Mouse (Mus musculus): ENCODE results near the gene Grin2d. TPM values are rescaled to one million over a fixed set of nuclear protein-coding genes. Genes with fewer than 3 reads are reported as not detected.
A peak's percentile ranks its signal among the peaks of the same experiment; 100 is the strongest.

The Grin2d gene
- polyA plus RNA-seq, 1 experiment from 2014 or later = 0.33 TPM

DNA sequence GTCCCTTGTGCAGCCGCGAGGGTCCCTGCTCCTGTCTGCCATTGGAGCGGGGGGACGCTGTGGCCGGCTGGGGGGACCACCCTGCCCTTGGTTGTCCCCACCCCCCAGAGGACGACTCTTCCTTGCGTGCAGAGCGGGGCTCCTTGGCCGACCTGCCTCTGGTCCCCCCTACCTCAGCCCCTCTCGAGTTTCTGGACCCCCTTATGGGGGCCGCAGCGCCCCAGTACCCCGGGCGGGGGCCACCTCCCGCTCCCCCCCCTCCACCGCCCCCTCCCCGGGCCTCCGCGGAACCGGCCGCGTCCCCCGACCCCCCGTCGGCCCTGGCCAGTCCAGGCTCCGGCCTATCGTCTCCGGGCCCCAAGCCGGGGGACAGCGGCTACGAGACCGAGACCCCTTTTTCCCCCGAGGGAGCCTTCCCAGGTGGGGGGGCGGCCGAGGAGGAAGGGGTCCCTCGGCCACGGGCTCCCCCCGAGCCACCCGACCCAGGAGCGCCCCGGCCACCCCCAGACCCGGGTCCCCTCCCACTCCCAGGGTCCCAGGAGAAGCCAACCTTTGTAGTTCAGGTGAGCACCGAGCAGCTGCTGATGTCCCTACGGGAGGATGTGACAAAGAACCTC is 84.1 kb downstream of the Grin2d start:
- Histone ChIP-seq H3K4me1 (replicated peaks) (peaks cover 27% of the 10 kb centered on the region), H3K36me3 (peaks cover 90% of the 10 kb centered on the region), H3K27me3 (ENCODE audit: insufficient read depth, poor library complexity, severe bottlenecking) (peaks cover 63% of the 10 kb centered on the region), H3K9me3 (no peaks in the 10 kb centered on the region), H3K4me3 (no peak overlapping the region), H3K27ac (no peak overlapping the region)
- 81% methylated on average over 44 of the region's 44 CpGs for WGBS
- DNase-seq (ENCODE audit: low spot score) = no peak

DNA sequence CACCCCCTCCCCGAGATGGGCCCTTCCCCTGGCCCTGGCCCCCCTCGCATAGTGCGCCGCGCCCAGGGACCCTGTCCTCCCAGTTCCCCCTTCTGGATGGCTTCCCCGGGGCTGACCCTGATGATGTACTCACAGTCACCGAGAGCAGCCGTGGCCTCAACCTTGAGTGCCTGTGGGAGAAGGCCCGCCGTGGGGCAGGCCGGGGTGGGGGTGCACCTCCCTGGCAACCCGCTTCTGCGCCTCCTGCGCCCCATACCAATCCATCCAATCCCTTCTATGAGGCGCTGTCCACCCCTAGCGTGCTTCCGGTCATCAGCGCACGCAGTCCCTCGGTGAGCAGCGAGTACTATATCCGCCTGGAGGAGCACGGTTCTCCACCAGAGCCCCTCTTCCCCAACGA is 84.9 kb downstream of the Grin2d start:
- Histone ChIP-seq H3K9me3 (no peaks in the 10 kb centered on the region), H3K27me3 (ENCODE audit: insufficient read depth, poor library complexity, severe bottlenecking) (peaks cover 55% of the 10 kb centered on the region), H3K27ac (no peak overlapping the region), H3K4me3 (no peak overlapping the region), H3K4me1 (replicated peaks) (peaks cover 19% of the 10 kb centered on the region), H3K36me3 (peaks cover 95% of the 10 kb centered on the region)
- no peak for DNase-seq (ENCODE audit: low spot score)
- WGBS = 80% methylated on average over 24 of the region's 24 CpGs

DNA sequence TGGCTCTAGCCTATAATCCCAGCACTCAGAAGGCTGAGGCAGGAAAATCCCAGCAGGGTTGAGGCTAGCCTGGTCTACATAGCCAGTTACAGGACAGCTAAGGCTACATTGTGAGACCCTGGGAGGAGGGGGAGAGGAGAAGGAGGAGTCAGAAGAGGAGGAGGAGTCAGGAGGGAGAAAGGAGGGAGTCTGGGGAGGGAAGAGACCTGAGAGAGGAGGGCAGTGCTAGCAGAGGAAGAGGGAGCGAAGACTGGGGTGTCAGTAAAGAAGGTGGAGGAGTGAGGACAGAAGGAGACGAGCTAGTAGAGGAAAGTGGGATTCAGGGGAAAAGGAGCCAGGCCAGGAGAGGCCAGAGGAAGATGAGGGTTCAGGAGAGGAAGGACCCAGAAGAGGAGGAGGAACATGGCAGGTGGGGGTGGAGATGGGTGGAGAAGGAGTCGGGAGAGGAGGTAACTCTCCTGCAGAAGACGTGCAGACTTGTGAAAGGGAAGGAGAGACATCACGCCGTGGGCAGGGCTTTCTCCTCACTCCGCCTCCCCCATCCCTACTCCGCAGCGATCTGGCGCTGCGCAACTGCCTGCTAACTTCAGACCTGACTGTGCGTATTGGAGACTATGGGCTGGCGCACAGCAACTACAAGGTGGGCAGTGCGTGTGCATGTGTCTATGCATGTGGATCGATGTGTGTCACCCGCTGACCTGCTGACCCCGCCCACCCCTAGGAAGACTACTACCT is 86.3 kb downstream of the Grin2d start:
- Histone ChIP-seq H3K4me3 (no peak overlapping the region), H3K27ac (no peak overlapping the region), H3K27me3 (ENCODE audit: insufficient read depth, poor library complexity, severe bottlenecking) (peaks cover 46% of the 10 kb centered on the region), H3K9me3 (no peaks in the 10 kb centered on the region), H3K4me1 (replicated peaks) (peaks cover 17% of the 10 kb centered on the region), H3K36me3 (peaks cover 99% of the 10 kb centered on the region)
- no peak for DNase-seq (ENCODE audit: low spot score)
- 78% methylated on average over 17 of the region's 17 CpGs for WGBS

DNA sequence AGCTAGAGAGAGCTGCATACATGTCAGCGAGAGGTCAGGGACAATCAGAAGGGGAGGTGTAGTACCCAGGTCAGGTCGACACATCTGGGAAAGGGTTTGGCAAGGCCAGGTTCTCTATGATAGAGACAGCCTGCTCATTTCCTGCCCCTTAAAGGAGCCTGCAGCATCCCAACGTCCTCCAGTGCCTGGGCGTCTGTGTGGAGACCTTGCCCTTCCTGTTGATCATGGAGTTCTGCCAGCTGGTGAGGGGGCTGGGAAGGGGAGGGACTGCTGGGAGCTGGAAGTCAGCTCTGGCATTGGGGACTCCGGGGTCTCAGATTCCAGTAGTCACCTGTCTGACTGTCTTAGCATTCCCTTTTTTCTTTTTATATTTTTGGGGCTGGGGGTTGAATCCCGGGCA is 87.5 kb downstream of the Grin2d start:
- H3K27me3 ChIP-seq (ENCODE audit: insufficient read depth, poor library complexity, severe bottlenecking) = peaks cover 40% of the 10 kb centered on the region
- DNase-seq (ENCODE audit: low spot score) = no peak
- H3K9me3 ChIP-seq = no peaks in the 10 kb centered on the region
- WGBS = 80% methylated on average over 6 of the region's 6 CpGs
- H3K4me1 ChIP-seq (replicated peaks) = peaks cover 27% of the 10 kb centered on the region
- no peak overlapping the region for H3K27ac ChIP-seq
- peaks cover 87% of the 10 kb centered on the region for H3K36me3 ChIP-seq
- H3K4me3 ChIP-seq = no peak overlapping the region

DNA sequence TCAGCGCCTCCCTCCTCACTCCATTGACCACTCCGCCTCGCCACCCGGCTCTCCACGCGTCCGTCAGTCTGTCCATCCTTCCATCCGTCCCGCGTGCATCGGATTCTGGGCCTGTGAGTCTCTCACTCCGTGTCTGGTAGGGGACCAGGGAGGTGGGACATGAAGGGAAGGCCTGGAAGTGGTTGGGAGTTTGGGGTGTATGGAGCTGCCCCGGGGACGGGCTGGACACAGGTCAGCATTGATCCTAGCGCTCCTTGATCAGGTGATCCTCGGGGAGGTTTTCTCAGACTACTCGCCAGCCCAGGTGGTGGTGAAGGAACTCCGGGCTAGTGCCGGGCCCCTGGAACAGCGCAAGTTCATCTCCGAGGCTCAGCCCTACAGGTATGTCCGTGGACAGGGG is 90.5 kb downstream of the Grin2d start:
- Histone ChIP-seq H3K4me3 (peak overlapping the region; percentile 80), H3K4me1 (replicated peaks) (peaks cover 50% of the 10 kb centered on the region), H3K27ac (0 out of 2 replicates have a peak overlapping the region, but pooled peaks have one; percentile 89), H3K9me3 (no peaks in the 10 kb centered on the region), H3K36me3 (peaks cover 56% of the 10 kb centered on the region), H3K27me3 (ENCODE audit: insufficient read depth, poor library complexity, severe bottlenecking) (peaks cover 21% of the 10 kb centered on the region; the same call in 1 of the 2 replicates)
- DNase-seq (ENCODE audit: low spot score) = no peak
- 87% methylated on average over 22 of the region's 22 CpGs for WGBS

DNA sequence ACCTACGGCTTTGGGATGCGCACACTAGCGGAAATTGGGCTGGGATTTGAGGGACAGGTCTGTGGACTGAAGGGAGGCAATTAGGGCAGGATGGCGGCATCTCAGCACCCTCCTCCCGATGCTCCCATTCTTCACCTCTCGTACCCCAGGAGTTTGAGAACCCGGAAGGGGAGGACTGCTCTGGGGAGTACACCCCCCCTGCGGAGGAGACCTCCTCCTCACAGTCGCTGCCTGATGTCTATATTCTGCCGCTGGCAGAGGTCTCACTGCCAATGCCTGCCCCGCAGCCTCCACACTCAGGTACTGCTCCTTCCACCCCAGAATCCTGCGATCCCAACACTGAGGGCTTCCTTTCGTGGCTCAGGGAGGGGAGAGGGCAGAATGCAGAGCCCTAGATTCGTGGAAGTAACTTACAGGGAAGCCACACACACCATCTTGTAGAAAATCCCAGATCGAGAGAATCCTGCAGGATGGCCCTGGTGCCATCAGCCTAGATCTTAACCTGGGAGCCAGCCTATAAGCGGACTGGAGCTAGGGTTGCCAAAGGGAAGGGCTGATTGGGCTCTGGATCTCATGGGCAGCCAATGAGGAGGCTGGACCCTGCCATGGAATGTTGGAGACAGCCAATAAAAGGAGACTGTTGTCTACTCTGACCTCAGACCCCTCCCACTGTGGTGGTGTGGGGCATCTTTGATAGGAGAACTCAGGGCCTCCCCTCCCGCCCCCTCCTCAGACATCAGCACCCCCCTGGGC is 91.3 kb downstream of the Grin2d start:
- Histone ChIP-seq H3K4me3 (peak overlapping the region; percentile 80), H3K9me3 (no peaks in the 10 kb centered on the region), H3K4me1 (replicated peaks) (peaks cover 50% of the 10 kb centered on the region), H3K27me3 (ENCODE audit: insufficient read depth, poor library complexity, severe bottlenecking) (peaks cover 24% of the 10 kb centered on the region), H3K36me3 (peaks cover 48% of the 10 kb centered on the region), H3K27ac (peak overlapping the region; percentile 89)
- DNase-seq (ENCODE audit: low spot score) = peak; percentile 71
- WGBS = 7% methylated on average over 17 of the region's 17 CpGs

DNA sequence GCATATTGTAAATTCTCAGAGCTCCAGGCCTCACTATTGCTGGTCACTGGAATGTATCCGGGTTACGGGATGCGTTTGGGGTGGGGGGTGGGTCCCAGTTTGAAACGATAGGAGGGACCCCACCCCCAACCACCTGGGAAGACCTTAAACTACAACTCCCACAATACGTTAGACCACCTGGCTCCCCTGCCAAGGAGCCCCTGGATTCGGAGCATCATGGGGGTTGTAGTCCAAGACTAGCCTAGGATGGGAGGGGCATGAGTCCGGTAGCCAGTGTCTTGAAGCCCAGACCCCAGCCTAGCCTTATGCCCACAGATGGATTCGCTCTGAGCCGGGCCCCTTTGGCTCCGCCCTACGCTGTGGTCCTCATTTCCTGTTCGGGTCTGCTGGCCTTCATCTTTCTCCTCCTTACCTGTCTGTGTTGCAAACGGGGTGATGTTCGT is 92.0 kb downstream of the Grin2d start:
- Histone ChIP-seq H3K27ac (peak overlapping the region; percentile 89), H3K27me3 (ENCODE audit: insufficient read depth, poor library complexity, severe bottlenecking) (peaks cover 24% of the 10 kb centered on the region), H3K9me3 (no peaks in the 10 kb centered on the region), H3K4me1 (replicated peaks) (peaks cover 50% of the 10 kb centered on the region), H3K4me3 (peak overlapping the region; percentile 80), H3K36me3 (peaks cover 41% of the 10 kb centered on the region)
- peak; percentile 78 for DNase-seq (ENCODE audit: low spot score)
- under 1% methylated on average over 14 of the region's 14 CpGs for WGBS

DNA sequence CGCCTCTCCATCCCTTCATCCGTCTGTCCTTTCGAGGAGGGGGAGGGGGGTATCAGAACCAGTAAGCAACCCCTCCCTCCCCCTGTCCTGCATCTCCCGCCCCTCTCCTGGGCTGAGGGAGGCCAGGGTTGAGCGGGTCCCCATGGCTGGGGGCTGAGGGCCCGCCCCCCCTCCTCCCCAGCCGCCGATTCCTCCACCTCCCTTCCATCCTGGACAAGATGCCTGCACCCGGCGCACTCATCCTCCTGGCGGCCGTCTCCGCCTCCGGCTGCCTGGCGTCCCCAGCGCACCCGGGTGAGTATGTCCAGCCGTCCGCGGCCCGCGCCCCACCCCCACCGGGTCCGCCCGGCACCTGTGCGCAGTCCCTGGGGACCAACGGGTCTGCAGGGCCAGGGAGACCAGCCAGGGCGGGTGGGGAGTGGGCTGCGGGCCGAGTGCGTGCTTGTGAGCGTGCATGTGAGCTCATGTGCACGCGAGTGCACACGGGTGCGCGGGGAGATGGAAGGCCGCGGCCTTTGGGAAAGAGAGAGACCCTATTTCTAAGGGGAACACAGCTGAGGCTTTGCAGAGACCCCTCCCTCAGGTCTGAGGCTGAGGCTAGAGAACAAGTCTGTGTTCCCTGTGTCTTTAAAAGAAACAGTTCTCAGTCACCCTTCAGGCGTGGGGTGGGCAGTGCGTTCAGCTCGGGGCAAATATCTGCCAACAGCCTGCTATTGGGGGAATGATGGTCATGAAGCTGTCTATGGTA is 92.6 kb downstream of the Grin2d start:
- no peak for DNase-seq (ENCODE audit: low spot score)
- Histone ChIP-seq H3K4me3 (peak overlapping the region; percentile 80), H3K9me3 (no peaks in the 10 kb centered on the region), H3K27me3 (ENCODE audit: insufficient read depth, poor library complexity, severe bottlenecking) (peaks cover 24% of the 10 kb centered on the region), H3K4me1 (replicated peaks) (peaks cover 50% of the 10 kb centered on the region), H3K27ac (peak overlapping the region; percentile 89), H3K36me3 (peaks cover 35% of the 10 kb centered on the region)
- WGBS = under 1% methylated on average over 38 of the region's 42 CpGs

DNA sequence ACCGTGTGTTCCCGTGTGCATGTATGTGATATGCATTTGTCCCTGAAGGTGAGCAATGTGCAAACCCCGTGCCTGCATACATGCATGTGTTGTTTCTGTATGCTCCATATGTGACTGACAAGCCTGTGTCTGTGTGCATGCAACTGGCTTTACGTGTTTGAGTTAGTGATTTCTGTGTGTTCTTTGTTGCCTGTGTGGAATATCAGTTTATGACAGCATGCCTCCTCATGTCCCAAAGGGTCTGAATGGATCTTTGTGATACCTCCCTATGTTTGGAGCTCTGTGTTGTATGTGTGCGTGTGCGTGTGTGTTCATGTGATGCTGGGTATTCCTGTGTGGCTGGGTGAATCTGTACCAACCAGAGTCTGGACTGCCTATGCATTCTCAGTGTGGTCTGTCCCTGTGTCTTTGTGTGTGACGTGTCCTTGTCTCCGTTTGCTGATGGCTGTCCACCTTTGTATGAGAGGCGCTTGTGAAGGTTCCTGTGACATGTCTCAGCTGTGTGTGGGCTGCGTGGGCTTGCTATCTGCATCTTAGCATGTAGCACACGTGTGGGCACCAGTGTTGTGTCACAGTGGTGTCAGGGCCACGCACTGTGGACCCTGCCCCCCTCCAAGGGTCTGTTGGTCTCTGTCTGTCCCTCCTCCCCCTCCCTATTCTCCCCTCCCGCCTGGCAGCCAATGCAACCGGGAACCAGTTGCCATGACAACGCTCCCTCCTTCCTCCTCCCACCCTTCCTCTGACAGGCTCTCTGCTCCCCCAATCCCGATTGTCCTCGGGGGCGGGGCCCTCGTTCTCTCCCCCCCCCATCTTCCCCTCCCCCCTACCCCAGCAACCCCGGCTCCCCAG is 93.4 kb downstream of the Grin2d start, which contains the start of gene Sult2b1:
TSS of gene Sult2b1 (minus strand) at position 146 of the 849 bp plus-strand sequence.
- Histone ChIP-seq H3K36me3 (peaks cover 27% of the 10 kb centered on the region), H3K9me3 (no peaks in the 10 kb centered on the region), H3K4me3 (peak within 1 kb of the TSS; percentile 80), H3K27me3 (ENCODE audit: insufficient read depth, poor library complexity, severe bottlenecking) (peaks cover 27% of the 10 kb centered on the region), H3K4me1 (replicated peaks) (peaks cover 51% of the 10 kb centered on the region), H3K27ac (peak within 1 kb of the TSS; percentile 89)
- DNase-seq (ENCODE audit: low spot score) = peak; percentile 91
- 25% methylated on average over 20 of the region's 20 CpGs for WGBS

DNA sequence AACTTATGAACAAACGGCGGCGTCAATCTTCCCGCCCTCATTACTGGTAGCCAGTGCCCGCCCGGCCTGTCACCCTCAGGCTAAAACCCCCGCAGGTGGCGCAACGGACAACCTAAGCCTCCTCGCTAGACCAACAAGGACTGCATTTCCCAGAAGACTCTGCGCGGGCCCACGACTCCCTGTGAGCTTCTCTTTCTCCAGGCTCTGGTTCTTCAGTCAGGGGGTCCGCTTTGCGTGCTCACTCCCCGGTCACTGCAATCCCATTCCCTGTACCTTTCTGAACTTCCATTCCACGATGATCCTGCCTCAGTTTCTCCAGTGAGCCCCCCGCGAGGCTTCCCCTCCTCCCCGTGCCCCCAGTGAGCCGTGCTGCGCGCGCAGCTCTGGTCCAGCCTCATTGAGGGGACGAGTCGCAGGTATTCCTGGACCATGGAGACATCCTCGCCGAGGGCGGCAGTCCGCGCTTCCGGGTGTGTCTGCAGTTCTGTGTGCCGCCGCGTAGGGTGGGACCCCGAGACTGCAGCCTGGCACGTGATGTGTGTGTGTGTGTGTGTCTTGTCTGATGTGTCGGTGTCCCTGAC is 94.6 kb downstream of the Grin2d start, which contains the start of gene Lmtk3:
TSS of gene Lmtk3 (plus strand) at position 228 of the 581 bp plus-strand sequence.
- Histone ChIP-seq H3K4me1 (replicated peaks) (peaks cover 62% of the 10 kb centered on the region), H3K27me3 (ENCODE audit: insufficient read depth, poor library complexity, severe bottlenecking) (peaks cover 36% of the 10 kb centered on the region), H3K9me3 (no peaks in the 10 kb centered on the region), H3K27ac (peak within 1 kb of the TSS; percentile 89), H3K4me3 (peak within 1 kb of the TSS; percentile 80), H3K36me3 (peaks cover 16% of the 10 kb centered on the region)
- under 1% methylated on average over 38 of the region's 38 CpGs for WGBS
- DNase-seq (ENCODE audit: low spot score) = peak; percentile 81

DNA sequence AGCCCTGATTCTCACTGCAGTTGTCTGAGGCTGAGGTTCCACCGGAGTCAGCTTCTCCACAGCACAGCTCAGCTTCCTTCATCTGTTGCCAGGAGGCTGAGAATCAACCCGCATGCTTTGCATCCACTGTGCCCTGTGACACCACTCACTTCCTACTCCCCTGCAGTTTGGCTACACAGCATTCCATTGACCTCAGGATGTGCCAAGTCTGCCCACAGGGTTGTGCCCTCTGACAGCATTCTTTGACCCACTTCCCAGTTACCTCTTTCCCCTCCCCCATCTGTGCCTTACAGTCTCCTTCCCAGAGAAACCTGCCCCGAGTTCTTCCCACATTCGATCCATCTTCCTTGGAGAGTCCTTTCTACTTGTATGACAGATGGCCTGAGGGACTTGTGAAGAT is 95.9 kb downstream of the Grin2d start:
- WGBS = 75% methylated on average over 4 of the region's 4 CpGs
- peaks cover 54% of the 10 kb centered on the region for H3K4me1 ChIP-seq (replicated peaks)

More for the DNA sequence above, 95.9 kb downstream of the Grin2d start:
- Histone ChIP-seq H3K36me3 (peaks cover 2% of the 10 kb centered on the region), H3K9me3 (no peaks in the 10 kb centered on the region), H3K27me3 (ENCODE audit: insufficient read depth, poor library complexity, severe bottlenecking) (peaks cover 34% of the 10 kb centered on the region), H3K27ac (no peak overlapping the region), H3K4me3 (no peak overlapping the region)
- DNase-seq (ENCODE audit: low spot score) = no peak
